Mouse (Mus musculus) hindbrain, embryonic 13.5 days (tissue): ENCODE data around the gene Utrn. TPM values are rescaled to one million over a fixed set of nuclear protein-coding genes. Genes with fewer than 3 reads are reported as not detected.

Experiments
- ATAC-seq: fragments of 200-750 bp; cut with Nextera tagmentation; 2 replicates; pipeline ENCODE4 v1.8.0; 2017; ENCODE audit warnings: moderate TSS enrichment; ENCODE audit not compliant: low FRiP score
- H3K27ac ChIP-seq: fragments of 300-500 bp; sonication (generic); 2 replicates; pipeline ENCODE4 v1.5.1; 2015; ENCODE audit warnings: inconsistent platforms, mild to moderate bottlenecking, moderate library complexity
- H3K27me3 ChIP-seq: fragments of 300-500 bp; sonication (generic); 2 replicates; pipeline ENCODE4 v1.6.1; 2015; ENCODE audit warnings: mild to moderate bottlenecking, inconsistent platforms
- H3K36me3 ChIP-seq: fragments of 300-500 bp; sonication (generic); 2 replicates; pipeline ENCODE4 v1.6.1; 2015; ENCODE audit warnings: mild to moderate bottlenecking, inconsistent platforms
- H3K4me1 ChIP-seq: fragments of 300-500 bp; sonication (generic); replicated peaks from 2 replicates; pipeline ENCODE4 v1.6.1; 2015; ENCODE audit warnings: inconsistent platforms
- H3K4me2 ChIP-seq: fragments of 300-500 bp; sonication (generic); 2 replicates; pipeline ENCODE4 v1.6.1; 2015; ENCODE audit warnings: inconsistent platforms, mild to moderate bottlenecking, moderate library complexity
- H3K4me3 ChIP-seq: fragments of 300-500 bp; sonication (generic); 2 replicates; pipeline ENCODE4 v1.5.1; 2015; ENCODE audit warnings: mild to moderate bottlenecking, inconsistent platforms
- H3K9ac ChIP-seq: fragments of 300-500 bp; sonication (generic); 2 replicates; pipeline ENCODE4 v1.6.1; 2015; ENCODE audit warnings: mild to moderate bottlenecking, inconsistent platforms
- H3K9me3 ChIP-seq: fragments of 300-500 bp; sonication (generic); 2 replicates; pipeline ENCODE4 v1.6.1; 2016; ENCODE audit warnings: inconsistent platforms
- WGBS: fragments of 180-500 bp; shearing (Covaris S2); methylation state at CpG from one replicate; pipeline ENCODE4 v1.1.7; 2015; 5-methylcytosine and 5-hydroxymethylcytosine counted together
- polyA plus RNA-seq: library from polyadenylated mRNA; unstranded; fragments of >200 nt; fragmentation: Nextera tagmentation; extraction: Ambion mirVana; gene quantifications from 2 replicates; pipeline ENCODE4 v1.2.1, GENCODE M21; 2015

The Utrn gene
- polyA plus RNA-seq, 1 experiment from 2014 or later, result 31.4 TPM

DNA sequence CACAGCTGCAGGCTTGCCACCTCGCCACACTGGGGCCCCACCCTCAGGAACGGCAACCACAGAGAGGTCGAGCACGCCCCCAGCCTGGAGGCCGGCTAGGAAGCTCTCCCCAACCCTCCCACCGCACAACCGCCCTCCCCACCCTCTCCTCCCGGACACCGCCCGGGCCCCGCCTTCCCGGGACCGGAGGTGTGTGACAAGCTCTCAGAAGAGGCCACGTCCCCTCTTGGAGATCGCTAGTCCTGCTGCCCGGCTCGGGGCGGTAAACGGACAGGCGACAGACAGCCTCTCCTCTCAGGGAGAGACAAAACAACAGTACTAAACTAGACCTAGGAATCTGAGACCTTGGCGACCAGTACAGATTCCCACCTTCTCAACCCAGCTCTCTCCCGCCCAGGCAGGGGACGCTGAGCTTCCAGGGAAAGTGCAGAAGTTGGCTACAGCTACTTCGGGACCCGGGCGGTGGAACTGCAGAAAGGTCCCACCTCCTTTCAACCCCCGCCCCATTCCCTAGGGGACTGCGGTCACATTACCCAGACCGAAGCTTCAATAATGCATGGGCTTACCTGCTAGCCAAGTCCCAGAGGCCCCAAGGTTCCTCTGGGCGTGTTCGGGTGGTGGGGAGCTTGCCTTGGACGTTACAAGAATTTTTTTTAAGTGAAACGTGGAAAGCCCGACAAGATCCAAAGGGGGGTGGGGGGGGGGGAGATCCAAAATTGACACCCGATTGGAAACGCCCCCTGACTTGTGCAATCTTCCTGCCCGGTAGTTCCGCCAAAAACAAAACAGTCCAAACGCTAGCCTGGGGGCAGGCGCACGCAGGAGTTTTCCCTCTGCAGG lies 756 bp downstream of the Utrn start:
- Histone ChIP-seq H3K9me3 (no peaks in the 10 kb centered on the region), H3K27me3 (peaks cover 11% of the 10 kb centered on the region; the same call in 1 of the 2 replicates), H3K4me2 (peak overlapping the region; percentile 91), H3K4me1 (peaks cover 22% of the 10 kb centered on the region), H3K27ac (peak overlapping the region; percentile 55; the same call in 1 of the 2 replicates), H3K36me3 (no peaks in the 10 kb centered on the region), H3K9ac (peak overlapping the region; percentile 78), H3K4me3 (peak overlapping the region; percentile 64)
- WGBS, result under 1% methylated on average over 41 of the region's 41 CpGs
- ATAC-seq, result peak; percentile 55

GRCm38 (mm10) chr10:12867733-12868188 lies 1.4 kb downstream of the Utrn start:
- 0% methylated on average over 12 of the region's 12 CpGs for WGBS
- peak overlapping the region; percentile 91 for H3K4me2 ChIP-seq
- H3K36me3 ChIP-seq, result no peaks in the 10 kb centered on the region
- peak overlapping the region; percentile 64 for H3K4me3 ChIP-seq
- H3K27ac ChIP-seq, result peak overlapping the region; percentile 55; the same call in 1 of the 2 replicates
- H3K9ac ChIP-seq, result peak overlapping the region; percentile 78
- ATAC-seq, result peak; percentile 68; the same call in 1 of the 2 replicates
- H3K4me1 ChIP-seq, result peaks cover 22% of the 10 kb centered on the region
- peaks cover 11% of the 10 kb centered on the region; the same call in 1 of the 2 replicates for H3K27me3 ChIP-seq
- H3K9me3 ChIP-seq, result no peaks in the 10 kb centered on the region

- Histone ChIP-seq H3K4me1 (peaks cover 22% of the 10 kb centered on the region), H3K9ac (peak overlapping the region; percentile 78), H3K27me3 (peaks cover 11% of the 10 kb centered on the region; the same call in 1 of the 2 replicates), H3K4me3 (peak overlapping the region; percentile 64), H3K9me3 (no peaks in the 10 kb centered on the region), H3K27ac (no peak overlapping the region; the same call in 1 of the 2 replicates), H3K4me2 (peak overlapping the region; percentile 91), H3K36me3 (no peaks in the 10 kb centered on the region)
- WGBS, result 2% methylated on average over 28 of the region's 28 CpGs
- 0 out of 2 replicates have a peak, but pooled peaks have one; percentile 1 for ATAC-seq
Measured at GRCm38 (mm10) chr10:12866971-12867732, 2.0 kb downstream of the Utrn start.

GRCm38 (mm10) chr10:12865201-12865600 lies 4.0 kb downstream of the Utrn start:
- Histone ChIP-seq H3K27me3 (peaks cover 11% of the 10 kb centered on the region; the same call in 1 of the 2 replicates), H3K4me1 (peaks cover 22% of the 10 kb centered on the region), H3K27ac (no peak overlapping the region), H3K4me3 (no peak overlapping the region), H3K9ac (no peak overlapping the region), H3K36me3 (no peaks in the 10 kb centered on the region), H3K4me2 (no peak overlapping the region), H3K9me3 (no peaks in the 10 kb centered on the region)
- no peak for ATAC-seq
- 82% methylated on average over 6 of the region's 6 CpGs for WGBS

DNA sequence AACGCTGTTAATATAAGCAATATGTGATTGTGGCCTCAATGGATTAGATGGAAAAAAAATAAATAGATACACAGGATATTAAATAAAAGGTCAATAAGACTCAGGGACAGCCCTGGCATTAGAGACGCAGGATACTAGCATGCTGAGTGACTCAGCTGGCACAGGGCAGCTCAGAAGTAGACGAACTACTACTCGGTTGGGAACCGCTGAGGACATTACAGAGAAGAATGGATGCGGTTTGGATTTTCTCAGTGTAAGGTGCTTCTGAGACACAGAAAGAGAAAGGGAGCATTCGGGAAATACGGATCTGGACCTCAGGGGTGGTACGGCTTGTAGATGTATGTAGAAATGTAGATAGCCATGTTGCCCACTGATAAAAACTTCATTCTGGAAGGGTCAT lies 5.6 kb downstream of the Utrn start:
- H3K4me2 ChIP-seq, result no peak overlapping the region
- peaks cover 11% of the 10 kb centered on the region; the same call in 1 of the 2 replicates for H3K27me3 ChIP-seq
- 90% methylated on average over 9 of the region's 9 CpGs for WGBS
- peaks cover 22% of the 10 kb centered on the region for H3K4me1 ChIP-seq
- no peak overlapping the region for H3K9ac ChIP-seq
- H3K36me3 ChIP-seq, result no peaks in the 10 kb centered on the region
- no peak for ATAC-seq
- no peak overlapping the region for H3K4me3 ChIP-seq
- no peak overlapping the region for H3K27ac ChIP-seq
- no peaks in the 10 kb centered on the region for H3K9me3 ChIP-seq

- Histone ChIP-seq H3K27ac (no peak overlapping the region), H3K9me3 (no peaks in the 10 kb centered on the region), H3K27me3 (no peaks in the 10 kb centered on the region), H3K4me3 (no peak overlapping the region), H3K9ac (no peak overlapping the region), H3K4me1 (peaks cover 6% of the 10 kb centered on the region), H3K4me2 (no peak overlapping the region), H3K36me3 (no peaks in the 10 kb centered on the region)
- 94% methylated on average over 8 of the region's 8 CpGs for WGBS
- ATAC-seq, result no peak
Measured at GRCm38 (mm10) chr10:12862047-12862446, 7.1 kb downstream of the Utrn start.

DNA sequence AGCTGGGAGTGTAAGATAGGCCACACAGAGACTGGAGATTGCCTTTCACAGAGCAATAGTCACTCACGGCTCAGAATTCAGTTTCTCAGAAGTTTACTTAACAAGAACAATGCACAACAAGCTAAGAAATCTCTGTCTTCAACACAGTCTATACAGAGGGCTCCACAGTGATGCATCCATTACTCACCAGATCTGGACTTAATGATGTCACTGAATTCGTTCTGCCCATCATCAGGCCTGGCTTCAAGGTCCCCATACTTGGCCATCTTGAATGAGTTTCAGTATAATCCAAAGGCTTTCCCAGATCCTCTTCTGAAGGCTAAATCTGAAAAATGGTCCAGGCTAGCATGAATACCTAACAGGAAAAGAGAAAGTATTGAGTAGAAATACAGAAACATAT lies 7.8 kb downstream of the Utrn start:
- no peak for ATAC-seq
- Histone ChIP-seq H3K4me3 (no peak overlapping the region), H3K9me3 (no peaks in the 10 kb centered on the region), H3K27me3 (no peaks in the 10 kb centered on the region), H3K36me3 (no peaks in the 10 kb centered on the region), H3K4me2 (no peak overlapping the region), H3K4me1 (no peaks in the 10 kb centered on the region; the same call in 1 of the 2 replicates), H3K27ac (no peak overlapping the region), H3K9ac (no peak overlapping the region)
- WGBS, result 73% methylated on average over 2 of the region's 2 CpGs

DNA sequence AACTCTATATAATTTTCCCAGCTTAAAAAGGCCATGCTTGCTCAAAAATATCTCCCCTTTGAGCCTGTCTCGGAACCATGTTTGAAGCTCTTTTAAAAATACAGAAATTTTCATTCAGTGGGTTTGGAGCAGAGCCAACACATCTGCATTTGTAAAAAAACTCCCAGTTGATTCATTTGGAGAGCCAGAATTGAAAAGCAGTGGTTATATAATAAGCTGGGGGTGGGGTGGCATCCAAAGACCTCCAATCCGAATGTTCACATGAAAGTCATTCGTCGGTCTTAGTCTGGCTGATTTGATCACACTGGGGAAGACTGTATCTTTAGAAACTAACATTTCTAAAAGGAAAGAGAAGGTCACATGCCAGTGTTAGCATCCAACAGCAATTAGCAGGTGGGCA lies 8.4 kb downstream of the Utrn start:
- Histone ChIP-seq H3K9me3 (no peaks in the 10 kb centered on the region), H3K27me3 (no peaks in the 10 kb centered on the region), H3K9ac (no peak overlapping the region), H3K36me3 (no peaks in the 10 kb centered on the region), H3K27ac (no peak overlapping the region), H3K4me2 (no peak overlapping the region), H3K4me1 (no peaks in the 10 kb centered on the region), H3K4me3 (no peak overlapping the region)
- no peak for ATAC-seq
- WGBS, result 67% methylated on average over 4 of the region's 4 CpGs

DNA sequence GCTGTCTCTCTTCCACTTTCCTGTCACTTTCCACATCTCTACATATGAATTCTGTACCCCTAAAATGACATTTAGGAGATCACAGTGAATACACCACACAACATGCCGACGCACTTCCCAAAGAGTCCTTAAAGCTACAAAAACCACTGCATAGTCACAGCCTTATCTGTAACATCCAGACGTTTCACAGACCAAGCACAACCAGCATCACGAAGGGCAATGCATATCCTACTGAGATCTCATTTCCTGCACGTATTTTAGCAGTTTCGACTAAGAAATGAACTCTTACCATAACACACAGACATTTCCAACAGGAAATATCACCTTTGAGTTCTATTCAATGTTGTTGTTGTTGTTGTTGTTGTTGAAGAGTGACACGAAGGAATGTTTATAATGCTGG lies 8.8 kb downstream of the Utrn start:
- Histone ChIP-seq H3K4me3 (no peak overlapping the region), H3K9me3 (no peaks in the 10 kb centered on the region), H3K4me2 (no peak overlapping the region), H3K9ac (no peak overlapping the region), H3K27ac (no peak overlapping the region), H3K4me1 (no peaks in the 10 kb centered on the region), H3K27me3 (no peaks in the 10 kb centered on the region), H3K36me3 (no peaks in the 10 kb centered on the region)
- WGBS, result 88% methylated on average over 7 of the region's 7 CpGs
- no peak for ATAC-seq

- H3K4me1 ChIP-seq, result no peaks in the 10 kb centered on the region
- no peaks in the 10 kb centered on the region for H3K36me3 ChIP-seq
- H3K4me3 ChIP-seq, result no peak overlapping the region
- WGBS, result 84% methylated on average over 5 of the region's 5 CpGs
- ATAC-seq, result no peak
- H3K27me3 ChIP-seq, result no peaks in the 10 kb centered on the region
- H3K4me2 ChIP-seq, result no peak overlapping the region
- no peak overlapping the region for H3K9ac ChIP-seq
- H3K9me3 ChIP-seq, result no peaks in the 10 kb centered on the region
- no peak overlapping the region for H3K27ac ChIP-seq
Measured at GRCm38 (mm10) chr10:12858017-12858416, 11.1 kb downstream of the Utrn start.

DNA sequence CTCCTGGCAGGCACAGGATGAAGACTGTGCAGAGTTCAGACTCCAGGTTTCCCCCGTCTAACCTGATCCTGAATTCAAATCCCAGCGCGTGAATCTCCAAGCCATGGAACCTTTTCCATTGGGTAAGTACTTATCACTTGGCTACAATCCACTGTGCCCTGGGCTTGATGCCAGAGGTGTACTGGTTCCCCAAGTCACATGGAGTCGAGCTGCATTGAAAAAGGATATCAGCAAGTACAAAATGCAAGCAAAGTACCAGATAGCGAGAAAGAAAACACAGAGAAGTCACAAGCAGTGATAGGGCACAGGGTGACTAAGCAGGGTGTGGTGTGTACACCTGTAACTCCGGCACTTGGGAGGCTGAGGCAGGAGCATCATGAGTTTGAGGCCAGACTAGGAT lies 14.9 kb downstream of the Utrn start:
- no peak overlapping the region for H3K4me3 ChIP-seq
- H3K27ac ChIP-seq, result no peak overlapping the region
- no peaks in the 10 kb centered on the region for H3K36me3 ChIP-seq
- no peak overlapping the region for H3K4me2 ChIP-seq
- H3K4me1 ChIP-seq, result 0 out of 2 replicates have a peak, but pooled peaks cover 3% of the 10 kb centered on the region
- no peaks in the 10 kb centered on the region for H3K27me3 ChIP-seq
- H3K9me3 ChIP-seq, result no peaks in the 10 kb centered on the region
- H3K9ac ChIP-seq, result no peak overlapping the region
- ATAC-seq, result no peak
- 91% methylated on average over 6 of the region's 6 CpGs for WGBS

DNA sequence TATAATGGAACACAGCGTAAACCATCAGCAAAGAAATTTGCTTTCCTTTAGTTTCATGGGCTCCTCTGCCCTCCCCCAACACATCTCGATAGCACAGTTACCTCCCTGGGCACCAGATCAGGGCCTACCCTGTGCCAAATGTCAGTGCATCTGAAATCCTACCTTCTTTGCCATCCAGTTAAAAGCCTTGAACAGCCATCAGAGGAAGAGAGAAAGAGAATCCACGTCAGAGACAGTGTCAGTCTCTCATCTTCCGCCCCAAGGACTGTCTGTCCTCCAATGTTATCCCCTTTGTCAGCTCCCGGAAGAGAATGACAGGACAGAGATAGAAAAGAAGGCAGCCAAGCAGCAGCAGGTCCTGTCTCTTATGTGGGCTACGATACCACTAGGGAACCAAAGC lies 15.4 kb downstream of the Utrn start:
- ATAC-seq, result no peak
- 81% methylated on average over 6 of the region's 6 CpGs for WGBS

More for the DNA sequence above, 15.4 kb downstream of the Utrn start:
- Histone ChIP-seq H3K4me1 (0 out of 2 replicates have a peak, but pooled peaks cover 3% of the 10 kb centered on the region), H3K4me2 (no peak overlapping the region), H3K9ac (no peak overlapping the region), H3K27me3 (no peaks in the 10 kb centered on the region), H3K4me3 (no peak overlapping the region), H3K9me3 (no peaks in the 10 kb centered on the region), H3K36me3 (no peaks in the 10 kb centered on the region), H3K27ac (no peak overlapping the region)
